Mouse (Mus musculus): ENCODE data around the gene Efemp2. TPM values are rescaled to one million over a fixed set of nuclear protein-coding genes. Genes with fewer than 3 reads are reported as not detected.
"Not testable (repeated sequence)": the region's sequence is repeated elsewhere in the genome, so short reads cannot be mapped to it uniquely, and the experiment has no call there.

The Efemp2 gene
- polyA plus RNA-seq, 1 experiment: 229 TPM

DNA sequence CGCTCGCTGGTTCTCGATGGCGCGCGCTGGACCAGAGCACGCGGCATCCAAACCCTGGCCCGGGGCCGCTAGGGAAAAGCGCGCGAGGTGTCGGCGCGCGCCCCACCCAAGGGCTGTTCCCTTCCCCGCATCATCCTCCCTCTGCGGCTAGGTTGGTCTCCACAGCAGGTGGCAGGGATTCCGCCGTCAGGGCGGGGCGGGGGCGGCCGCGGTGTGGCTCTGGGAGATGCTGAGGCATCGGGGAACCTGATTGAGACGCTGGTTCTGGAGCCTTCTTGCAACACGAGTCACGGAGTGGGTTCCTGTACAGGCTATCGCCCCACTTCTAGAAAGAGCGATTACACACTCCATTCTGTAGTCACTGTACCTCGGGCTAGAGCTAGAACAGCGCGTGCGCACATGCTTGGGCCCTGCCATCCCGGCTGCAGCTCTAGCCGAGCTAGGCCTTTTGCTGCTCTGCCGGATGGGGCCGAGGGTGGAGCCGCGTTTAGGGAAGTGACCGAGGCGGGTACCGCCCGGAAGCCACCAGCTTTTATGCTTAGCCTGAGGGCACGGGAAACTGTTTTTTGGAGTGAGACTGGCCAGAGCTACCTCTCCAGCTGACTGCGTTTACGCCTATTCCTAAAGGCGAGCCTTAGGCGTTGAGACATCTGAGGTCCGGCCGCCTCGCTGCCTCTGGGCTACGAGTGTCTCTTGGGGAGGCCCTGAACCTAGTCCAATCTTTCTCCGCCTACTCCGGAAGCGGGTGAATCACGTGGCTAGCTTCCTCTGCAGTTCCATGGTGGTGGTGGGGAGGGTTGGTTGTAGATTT, 17.3 kb downstream of the Efemp2 start:
- Histone ChIP-seq H3K4me1 (ENCODE audit: control insufficient read depth, insufficient read depth, low read length) (peaks cover 2% of the 10 kb centered on the region; the same call in 1 of the 2 replicates), H3K4me3 (replicated peaks; ENCODE audit: control insufficient read depth, low read depth, low read length) (peak overlapping the region; percentile 91), H3K27ac (ENCODE audit: control insufficient read depth, insufficient read depth, low read depth, low read length, poor library complexity) (peak overlapping the region; percentile 97)
- peak; percentile 79; the same call in 1 of the 2 replicates for TF ChIP-seq POLR2A (IDR thresholded peaks at IDR 0.05; ENCODE audit: borderline replicate concordance, control insufficient read depth, low read depth, low read length)
- no peak for TF ChIP-seq CTCF (IDR thresholded peaks at IDR 0.05; ENCODE audit: control insufficient read depth, insufficient read depth, low read length)
- WGBS: under 1% methylated on average over 59 of the region's 59 CpGs

GRCm38 (mm10) chr19:5492641-5493040, 18.9 kb downstream of the Efemp2 start:
- peaks cover under 1% of the 10 kb centered on the region; the same call in 1 of the 2 replicates for H3K4me1 ChIP-seq (ENCODE audit: control insufficient read depth, insufficient read depth, low read length)
- H3K4me3 ChIP-seq (replicated peaks; ENCODE audit: control insufficient read depth, low read depth, low read length): no peak overlapping the region
- 73% methylated on average over 4 of the region's 4 CpGs for WGBS
- no peak for TF ChIP-seq POLR2A (IDR thresholded peaks at IDR 0.05; ENCODE audit: borderline replicate concordance, control insufficient read depth, low read depth, low read length)
- H3K27ac ChIP-seq (ENCODE audit: control insufficient read depth, insufficient read depth, low read depth, low read length, poor library complexity): no peak overlapping the region

DNA sequence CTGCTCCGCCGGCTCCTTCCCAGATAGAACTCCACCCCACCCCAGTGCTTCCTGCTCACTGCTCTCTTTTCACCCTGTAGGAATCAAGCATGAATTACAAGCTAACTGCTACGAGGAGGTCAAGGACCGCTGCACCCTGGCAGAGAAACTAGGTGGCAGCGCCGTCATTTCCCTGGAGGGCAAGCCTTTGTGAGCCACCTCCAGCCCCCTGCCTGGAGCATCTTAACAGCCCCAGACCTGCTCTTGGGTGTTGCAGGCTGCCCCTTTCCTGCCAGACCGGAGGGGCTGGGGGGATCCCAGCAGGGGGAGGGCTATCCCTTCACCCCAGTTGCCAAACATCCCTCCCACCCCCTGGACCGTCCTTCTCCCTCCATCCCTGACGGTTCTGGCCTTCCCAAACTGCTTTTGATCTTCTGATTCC, 19.6 kb downstream of the Efemp2 start:
- not testable (repeated sequence) for H3K4me1 ChIP-seq (ENCODE audit: control insufficient read depth, insufficient read depth, low read length); H3K4me3 ChIP-seq (replicated peaks; ENCODE audit: control insufficient read depth, low read depth, low read length); H3K27ac ChIP-seq (ENCODE audit: control insufficient read depth, insufficient read depth, low read depth, low read length, poor library complexity)
- 81% methylated on average over 9 of the region's 9 CpGs for WGBS

- Histone ChIP-seq H3K27ac (ENCODE audit: control insufficient read depth, insufficient read depth, low read depth, low read length, poor library complexity) (no peak overlapping the region), H3K4me3 (replicated peaks; ENCODE audit: control insufficient read depth, low read depth, low read length) (no peak overlapping the region), H3K4me1 (ENCODE audit: control insufficient read depth, insufficient read depth, low read length) (no peaks in the 10 kb centered on the region)
- 85% methylated on average over 3 of the region's 3 CpGs for WGBS
- TF ChIP-seq CTCF (IDR thresholded peaks at IDR 0.05; ENCODE audit: control insufficient read depth, insufficient read depth, low read length): no peak
- TF ChIP-seq POLR2A (IDR thresholded peaks at IDR 0.05; ENCODE audit: borderline replicate concordance, control insufficient read depth, low read depth, low read length): no peak
Measured at GRCm38 (mm10) chr19:5494314-5494713, 20.6 kb downstream of the Efemp2 start.

- 87% methylated on average over 12 of the region's 12 CpGs for WGBS
- no peaks in the 10 kb centered on the region for H3K4me1 ChIP-seq (ENCODE audit: control insufficient read depth, insufficient read depth, low read length)
- H3K4me3 ChIP-seq (replicated peaks; ENCODE audit: control insufficient read depth, low read depth, low read length): no peak overlapping the region
- no peak overlapping the region for H3K27ac ChIP-seq (ENCODE audit: control insufficient read depth, insufficient read depth, low read depth, low read length, poor library complexity)
- TF ChIP-seq POLR2A (IDR thresholded peaks at IDR 0.05; ENCODE audit: borderline replicate concordance, control insufficient read depth, low read depth, low read length) (no peak), CTCF (IDR thresholded peaks at IDR 0.05; ENCODE audit: control insufficient read depth, insufficient read depth, low read length) (no peak)
Measured at GRCm38 (mm10) chr19:5495353-5496051, 21.7 kb downstream of the Efemp2 start.

- H3K4me1 ChIP-seq (ENCODE audit: control insufficient read depth, insufficient read depth, low read length): no peaks in the 10 kb centered on the region
- no peak overlapping the region for H3K4me3 ChIP-seq (replicated peaks; ENCODE audit: control insufficient read depth, low read depth, low read length)
- WGBS: 91% methylated on average over 16 of the region's 16 CpGs
- TF ChIP-seq POLR2A (IDR thresholded peaks at IDR 0.05; ENCODE audit: borderline replicate concordance, control insufficient read depth, low read depth, low read length) (no peak), CTCF (IDR thresholded peaks at IDR 0.05; ENCODE audit: control insufficient read depth, insufficient read depth, low read length) (no peak)
- H3K27ac ChIP-seq (ENCODE audit: control insufficient read depth, insufficient read depth, low read depth, low read length, poor library complexity): no peak overlapping the region
Measured at GRCm38 (mm10) chr19:5496052-5496370, 22.3 kb downstream of the Efemp2 start.

- TF ChIP-seq POLR2A (IDR thresholded peaks at IDR 0.05; ENCODE audit: borderline replicate concordance, control insufficient read depth, low read depth, low read length) (no peak), CTCF (IDR thresholded peaks at IDR 0.05; ENCODE audit: control insufficient read depth, insufficient read depth, low read length) (no peak)
- H3K27ac ChIP-seq (ENCODE audit: control insufficient read depth, insufficient read depth, low read depth, low read length, poor library complexity): no peak overlapping the region
- H3K4me3 ChIP-seq (replicated peaks; ENCODE audit: control insufficient read depth, low read depth, low read length): no peak overlapping the region
- no peaks in the 10 kb centered on the region for H3K4me1 ChIP-seq (ENCODE audit: control insufficient read depth, insufficient read depth, low read length)
- WGBS: 87% methylated on average over 2 of the region's 2 CpGs
Measured at GRCm38 (mm10) chr19:5500330-5500875, 26.6 kb downstream of the Efemp2 start.

DNA sequence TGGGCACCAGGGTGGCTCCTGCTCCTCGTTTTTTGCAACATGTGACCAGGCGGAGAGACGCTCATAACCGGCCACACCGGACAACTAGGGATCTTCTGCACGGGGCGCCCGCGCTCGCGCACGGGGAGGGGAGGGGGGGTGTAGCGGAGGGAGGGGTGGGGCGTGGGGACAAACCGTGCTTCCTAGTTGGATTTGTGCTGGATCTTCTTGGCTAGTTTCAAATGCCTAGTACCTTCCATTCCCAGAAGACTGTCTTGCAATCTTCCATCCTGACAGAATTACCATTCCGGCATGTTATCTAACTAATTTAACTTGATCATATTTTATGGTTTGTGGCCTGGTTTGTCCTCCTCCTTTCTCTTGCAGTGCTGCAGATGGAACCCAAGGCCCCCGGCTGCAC, 29.9 kb downstream of the Efemp2 start, which contains the start of gene 1700020D05Rik:
TSS of gene 1700020D05Rik (minus strand) at position 101 of the 400 bp plus-strand sequence.
- no peak within 1 kb of the TSS for H3K4me3 ChIP-seq (replicated peaks; ENCODE audit: control insufficient read depth, low read depth, low read length)
- H3K27ac ChIP-seq (ENCODE audit: control insufficient read depth, insufficient read depth, low read depth, low read length, poor library complexity): no peak within 1 kb of the TSS
- TF ChIP-seq CTCF (IDR thresholded peaks at IDR 0.05; ENCODE audit: control insufficient read depth, insufficient read depth, low read length) (no peak), POLR2A (IDR thresholded peaks at IDR 0.05; ENCODE audit: borderline replicate concordance, control insufficient read depth, low read depth, low read length) (no peak)
- H3K4me1 ChIP-seq (ENCODE audit: control insufficient read depth, insufficient read depth, low read length): no peaks in the 10 kb centered on the region
- WGBS: 91% methylated on average over 17 of the region's 17 CpGs
